Mouse (Mus musculus) adrenal gland, adult 8-10 months (tissue): ENCODE results near the gene Fkbp10. TPM values are rescaled to one million over a fixed set of nuclear protein-coding genes. Genes with fewer than 3 reads are reported as not detected.

Experiments used
- DNase-seq: peaks from one replicate; pipeline ENCODE4 v3.0.0; 2022
- total RNA-seq, 4 experiments: library from RNA; stranded (reverse); gene quantifications; 2 replicates each; pipeline ENCODE4 v1.2.4; 2022

The Fkbp10 gene
- total RNA-seq, 4 experiments from 2014 or later: 15.4 to 57.8 (median 31.3) TPM

DNA sequence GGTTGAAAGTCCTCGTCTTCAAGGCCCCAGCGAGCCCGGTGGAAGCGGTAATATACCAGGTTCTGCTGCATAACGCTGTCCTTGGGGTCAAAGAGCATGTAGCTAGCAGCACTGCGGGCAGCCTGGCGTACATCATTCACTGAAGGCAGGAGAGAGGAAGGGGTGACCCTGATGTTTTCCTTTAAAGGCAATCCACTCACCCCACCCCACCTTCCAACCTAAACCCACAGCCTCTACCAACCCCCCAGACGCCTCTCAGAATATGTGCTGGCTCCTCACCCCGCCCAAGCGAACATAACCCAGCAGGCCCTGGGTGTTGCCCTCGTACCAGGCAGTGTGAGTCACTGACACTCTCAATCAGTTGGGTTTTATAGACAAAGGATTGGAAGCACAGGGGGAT is 3.8 kb upstream of the Fkbp10 start:
- no peak for DNase-seq

- no peak for DNase-seq
Observed at GRCm38 (mm10) chr11:100413541-100413940, 2.0 kb upstream of the Fkbp10 start.

- DNase-seq: peak; percentile 70
Observed at GRCm38 (mm10) chr11:100414021-100414913, 1.2 kb upstream of the Fkbp10 start, which contains the start of gene P3h4. Gene P3h4 (minus strand): TSS chr11:100414836.

- DNase-seq: no peak
Observed at GRCm38 (mm10) chr11:100421537-100421936, 6.0 kb downstream of the Fkbp10 start.

GRCm38 (mm10) chr11:100423836-100424235 is 8.3 kb downstream of the Fkbp10 start:
- DNase-seq: no peak

DNA sequence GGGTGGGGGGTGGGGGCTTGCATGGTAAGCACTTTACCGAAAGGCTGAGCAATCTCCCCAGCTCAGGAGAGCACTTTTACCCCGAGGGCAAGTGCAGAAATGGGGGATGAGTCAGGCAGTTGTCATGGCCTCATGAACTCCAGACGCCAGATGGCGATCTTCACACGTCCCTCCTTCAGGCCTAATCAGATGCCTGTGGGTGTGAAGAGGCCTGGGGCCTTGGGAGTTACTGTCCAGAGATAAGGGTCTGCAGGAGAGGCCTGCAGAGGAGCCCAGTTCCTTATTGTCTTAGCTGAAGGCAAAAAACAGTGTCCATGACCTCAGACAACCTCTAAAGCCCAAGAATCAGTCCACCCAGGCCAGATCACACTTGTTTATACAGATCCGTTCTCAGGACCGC is 10.4 kb downstream of the Fkbp10 start:
- peak; percentile 77 for DNase-seq

DNA sequence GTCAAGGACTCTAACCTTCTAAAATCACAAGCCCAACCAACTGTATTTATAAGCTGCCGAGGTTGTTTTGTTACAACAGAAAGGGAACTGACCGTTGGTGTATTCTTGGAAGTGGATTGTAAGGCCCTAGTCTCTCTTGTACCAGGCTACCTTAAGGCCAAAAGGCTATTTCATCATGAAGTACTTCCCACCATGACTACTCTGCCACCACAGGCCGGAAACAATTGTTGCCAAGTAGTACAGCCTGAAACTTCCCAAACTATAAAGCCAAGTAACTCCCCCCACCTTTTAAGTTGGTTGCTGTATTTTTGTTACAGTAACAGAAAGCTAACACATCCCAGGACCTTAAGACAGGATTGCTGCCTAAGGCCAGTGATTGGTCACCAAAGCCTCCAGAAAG is 11.3 kb downstream of the Fkbp10 start:
- DNase-seq: no peak

GRCm38 (mm10) chr11:100428612-100429199 is 13.2 kb downstream of the Fkbp10 start:
- peak; percentile 90 for DNase-seq

- no peak for DNase-seq
Observed at GRCm38 (mm10) chr11:100430052-100430451, 14.6 kb downstream of the Fkbp10 start.

- no peak for DNase-seq
Observed at GRCm38 (mm10) chr11:100432002-100432401, 16.5 kb downstream of the Fkbp10 start.

- DNase-seq: no peak
Observed at GRCm38 (mm10) chr11:100435678-100436246, 20.3 kb downstream of the Fkbp10 start.

- no peak for DNase-seq
Observed at GRCm38 (mm10) chr11:100437901-100438300, 22.4 kb downstream of the Fkbp10 start.

DNA sequence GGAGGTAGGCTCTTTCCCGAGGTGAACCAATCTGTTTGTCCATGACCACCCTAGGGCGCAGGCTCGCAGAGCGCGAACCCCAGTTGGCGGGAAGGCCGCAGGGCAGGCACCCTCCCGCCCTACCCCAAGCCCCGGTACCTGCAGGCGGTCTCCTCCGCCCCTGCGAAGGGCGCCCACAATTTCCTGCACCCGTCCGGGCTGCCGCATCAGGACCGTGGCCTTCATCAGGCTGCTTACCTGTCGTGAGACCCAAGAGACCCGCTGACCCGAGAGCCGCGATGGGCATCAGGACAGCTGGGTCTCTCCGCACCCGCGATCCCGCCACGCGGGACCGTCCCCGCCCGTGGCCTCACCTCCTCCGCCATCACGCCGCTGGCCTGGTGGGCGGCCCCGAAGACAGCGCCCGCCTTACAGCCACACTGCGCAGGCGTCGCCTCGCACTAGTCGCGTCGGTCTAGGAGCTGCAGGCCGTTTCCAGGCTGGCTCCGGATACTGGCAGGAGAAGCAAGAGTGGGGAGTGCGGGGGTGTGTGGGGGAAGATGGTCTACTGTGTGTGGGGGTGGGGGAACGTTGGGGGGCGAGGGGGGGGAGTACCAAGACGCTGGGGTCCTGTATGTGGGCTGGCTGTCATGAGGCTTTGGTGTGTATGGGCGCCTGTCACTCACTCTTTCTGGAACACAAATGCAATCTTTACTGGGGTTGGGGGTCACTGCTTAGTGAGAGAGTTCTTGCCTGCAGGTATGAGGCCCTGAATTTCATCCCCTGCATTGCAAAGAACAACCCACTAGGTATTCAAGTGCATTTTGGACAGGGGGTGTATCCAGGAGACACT is 25.4 kb downstream of the Fkbp10 start:
- DNase-seq: peak; percentile 81

DNA sequence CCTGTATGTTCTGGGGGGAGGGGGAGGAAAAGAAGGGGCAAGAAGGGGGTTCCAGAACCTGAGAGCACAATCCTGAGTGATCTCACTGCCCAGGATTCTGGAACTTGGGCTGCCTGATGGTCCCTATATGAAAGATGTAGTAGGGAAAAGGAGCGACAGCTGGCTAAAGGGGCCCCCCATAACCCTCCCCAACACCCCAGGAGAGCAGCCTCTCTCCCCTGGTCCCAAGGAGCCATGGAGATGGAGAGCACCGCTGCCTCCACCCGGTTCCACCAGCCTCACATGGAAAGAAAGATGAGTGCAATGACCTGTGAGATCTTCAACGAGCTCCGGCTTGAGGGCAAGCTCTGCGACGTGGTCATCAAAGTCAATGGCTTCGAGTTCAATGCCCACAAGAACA is 26.3 kb downstream of the Fkbp10 start, which contains the start of the genes Nt5c3b and Klhl10:
Gene Nt5c3b, minus strand, starts transcription at position 12 of the 400 bp plus-strand sequence.
Gene Klhl10, plus strand, starts transcription at position 121 of the 400 bp plus-strand sequence.
- no peak for DNase-seq

DNA sequence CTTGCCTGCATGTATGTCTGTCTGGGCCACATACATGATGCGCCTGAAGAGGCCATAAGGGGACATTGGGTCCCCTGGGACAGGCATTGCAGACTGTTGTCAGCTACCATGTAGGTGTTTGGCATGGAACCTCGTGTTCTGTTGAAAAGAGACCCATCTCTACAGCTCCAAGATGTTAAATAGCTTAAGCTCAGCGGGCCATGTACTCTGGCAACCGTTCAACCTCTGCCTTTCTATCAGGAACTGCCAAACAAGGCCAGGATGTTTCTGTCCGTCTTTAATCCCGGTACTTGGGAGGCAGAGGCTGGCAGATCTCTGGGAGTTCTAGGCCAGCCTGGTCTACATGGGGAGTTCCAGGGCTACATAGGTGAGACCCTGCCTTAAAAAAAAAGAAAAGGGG is 27.1 kb downstream of the Fkbp10 start:
- no peak for DNase-seq

DNA sequence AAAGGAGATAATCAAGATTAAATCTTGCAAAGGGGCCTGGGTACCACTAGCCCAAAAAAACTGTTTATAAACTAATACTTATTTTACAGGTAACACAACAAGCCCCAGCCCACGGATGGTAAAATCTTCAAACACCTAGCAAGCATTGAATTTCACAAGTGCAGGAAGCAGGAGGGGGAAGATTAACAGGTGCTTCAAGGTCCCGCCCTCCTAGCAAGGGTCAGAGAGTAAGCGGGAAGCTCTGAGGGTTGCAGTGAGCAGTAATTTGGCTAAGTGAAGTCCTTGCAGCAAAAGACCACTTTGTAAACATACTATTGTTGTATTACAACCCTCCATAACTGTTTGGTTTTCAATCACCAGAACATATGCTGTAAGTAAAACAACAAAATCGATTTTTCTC is 41.8 kb downstream of the Fkbp10 start:
- DNase-seq: no peak

DNA sequence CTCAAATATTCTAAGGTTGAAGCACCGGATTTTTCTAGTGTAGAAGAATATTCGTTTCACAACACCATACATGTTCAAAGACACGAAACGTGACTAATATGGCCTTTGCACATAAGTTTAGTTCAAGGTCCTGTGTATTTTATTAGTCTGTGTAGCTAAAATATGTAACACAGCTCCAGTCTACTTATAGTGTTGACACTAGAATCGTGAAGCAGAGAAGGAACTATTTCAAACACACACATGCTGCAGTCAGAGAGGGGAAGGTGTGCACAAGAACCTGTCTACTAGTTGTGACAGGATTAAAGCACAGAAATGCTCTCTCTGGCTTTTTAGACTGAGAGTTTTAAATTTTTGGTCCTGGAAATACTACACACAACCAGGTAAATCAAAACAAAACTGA is 42.2 kb downstream of the Fkbp10 start:
- no peak for DNase-seq

GRCm38 (mm10) chr11:100462699-100463098 is 47.2 kb downstream of the Fkbp10 start:
- no peak for DNase-seq

- no peak for DNase-seq
Observed at GRCm38 (mm10) chr11:100465229-100465792, 49.8 kb downstream of the Fkbp10 start.

DNA sequence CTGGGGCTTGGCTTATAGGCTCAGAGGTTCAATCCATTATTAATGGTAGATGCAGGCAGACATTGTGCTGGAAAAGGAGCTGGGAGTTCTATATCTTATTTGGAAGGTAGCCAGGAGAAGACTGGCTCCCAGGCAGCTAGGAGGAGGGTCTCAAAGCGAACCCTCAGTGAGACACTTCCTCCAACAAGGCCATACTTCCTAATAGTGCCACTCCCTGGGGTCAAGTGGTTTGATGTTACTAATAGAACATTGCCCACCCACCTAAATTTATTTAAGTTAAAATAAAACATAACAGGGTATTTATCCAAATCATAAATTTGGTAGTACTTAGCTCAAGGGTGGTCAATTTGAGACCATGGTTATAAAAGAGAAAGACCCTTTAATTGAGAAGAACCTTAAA is 50.3 kb downstream of the Fkbp10 start:
- DNase-seq: no peak

DNA sequence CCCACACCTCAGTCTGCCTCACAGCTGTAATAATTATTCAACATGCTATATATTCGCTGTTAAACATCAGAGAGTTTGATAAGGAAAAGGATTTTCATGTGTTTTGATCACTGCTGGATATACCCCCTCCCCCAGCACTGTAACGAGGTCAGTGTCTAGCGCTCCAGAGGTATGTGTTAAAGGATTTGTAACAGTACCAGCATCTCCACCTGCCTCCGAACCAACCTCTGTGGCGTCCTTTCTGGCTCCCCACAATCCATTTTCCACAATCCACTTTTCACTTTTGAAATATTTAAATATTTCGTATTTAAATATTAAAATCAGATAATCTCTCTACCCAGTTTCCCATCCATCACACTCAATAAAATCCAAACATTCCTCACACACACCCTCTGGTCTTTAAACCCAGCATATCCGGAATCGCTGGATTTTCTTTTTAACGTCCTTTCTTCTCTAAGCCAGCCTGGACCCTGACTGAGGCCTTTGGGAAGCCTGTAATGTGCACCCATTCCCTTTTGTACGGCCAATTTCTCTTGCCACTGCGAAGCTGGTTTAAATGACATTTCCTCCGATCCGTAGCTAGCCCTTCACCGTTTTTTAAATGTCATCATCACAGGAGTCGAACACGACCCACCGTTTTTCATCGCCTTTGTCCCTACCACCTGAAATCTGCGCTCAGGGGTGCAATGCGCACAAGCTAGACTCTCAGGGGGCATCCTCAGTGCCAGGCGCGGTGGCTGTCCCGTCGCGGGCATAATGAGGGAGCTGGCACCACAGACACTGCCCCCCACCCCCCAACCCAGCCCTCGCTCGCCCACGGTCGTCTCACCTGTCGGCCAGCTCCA is 56.1 kb downstream of the Fkbp10 start:
- DNase-seq: no peak
